Mouse (Mus musculus) neural tube, embryonic 11.5 days (tissue): ENCODE results near the gene Lingo3. TPM values are rescaled to one million over a fixed set of nuclear protein-coding genes. Genes with fewer than 3 reads are reported as not detected.

ENCODE experiments used
- ATAC-seq: fragments of 200-750 bp; cut with Nextera tagmentation; 2 replicates; pipeline ENCODE4 v1.8.0; 2017; ENCODE audit warnings: moderate number of reproducible peaks, mild to moderate bottlenecking, moderate TSS enrichment, moderate library complexity; ENCODE audit not compliant: insufficient read depth, low FRiP score, low TSS enrichment
- DNase-seq: peaks from one replicate; pipeline ENCODE4 v3.0.0-alpha.2; 2015; ENCODE audit warnings: low spot score
- H3K27ac ChIP-seq: fragments of 300-500 bp; sonication (generic); 2 replicates; pipeline ENCODE4 v1.5.1; 2014; ENCODE audit warnings: low read depth, mild to moderate bottlenecking, low read length
- H3K27me3 ChIP-seq: fragments of 300-500 bp; sonication (generic); 2 replicates; pipeline ENCODE4 v1.6.1; 2014; ENCODE audit warnings: mild to moderate bottlenecking, low read length, mixed read lengths; ENCODE audit not compliant: control insufficient read depth, insufficient read depth
- H3K36me3 ChIP-seq: fragments of 300-500 bp; sonication (generic); 2 replicates; pipeline ENCODE4 v1.6.1; 2014; ENCODE audit warnings: mild to moderate bottlenecking, low read length, moderate library complexity, mixed read lengths; ENCODE audit not compliant: control insufficient read depth, insufficient read depth
- H3K4me1 ChIP-seq: fragments of 300-500 bp; sonication (generic); 2 replicates; pipeline ENCODE4 v1.6.1; 2014; ENCODE audit warnings: low read length, mixed read lengths; ENCODE audit not compliant: control insufficient read depth, insufficient read depth
- H3K4me2 ChIP-seq: fragments of 300-500 bp; sonication (generic); 2 replicates; pipeline ENCODE4 v1.6.1; 2014; ENCODE audit warnings: low read depth, mild to moderate bottlenecking, moderate library complexity
- H3K4me3 ChIP-seq: fragments of 300-500 bp; sonication (generic); 2 replicates; pipeline ENCODE4 v1.5.1; 2014; ENCODE audit warnings: low read depth, low read length
- H3K9ac ChIP-seq: fragments of 300-500 bp; sonication (generic); 2 replicates; pipeline ENCODE4 v1.6.1; 2014; ENCODE audit warnings: mild to moderate bottlenecking, low read length
- H3K9me3 ChIP-seq: fragments of 300-500 bp; sonication (generic); 2 replicates; pipeline ENCODE4 v1.6.1; 2016; ENCODE audit warnings: low read length; ENCODE audit not compliant: control insufficient read depth
- WGBS: fragments of 180-500 bp; shearing (Covaris S2); extraction: QIAGEN DNeasy Blood & Tissue Kit; methylation state at CpG from one replicate; pipeline ENCODE4 v1.1.7; 2014; 5-methylcytosine and 5-hydroxymethylcytosine counted together
- polyA plus RNA-seq: library from polyadenylated mRNA; unstranded; fragments of >200 nt; fragmentation: Nextera tagmentation; extraction: Ambion mirVana; gene quantifications from 2 replicates; pipeline ENCODE4 v1.2.1, GENCODE M21; 2014

The Lingo3 gene
- polyA plus RNA-seq, 1 experiment from 2014 or later = 0.40 TPM

DNA sequence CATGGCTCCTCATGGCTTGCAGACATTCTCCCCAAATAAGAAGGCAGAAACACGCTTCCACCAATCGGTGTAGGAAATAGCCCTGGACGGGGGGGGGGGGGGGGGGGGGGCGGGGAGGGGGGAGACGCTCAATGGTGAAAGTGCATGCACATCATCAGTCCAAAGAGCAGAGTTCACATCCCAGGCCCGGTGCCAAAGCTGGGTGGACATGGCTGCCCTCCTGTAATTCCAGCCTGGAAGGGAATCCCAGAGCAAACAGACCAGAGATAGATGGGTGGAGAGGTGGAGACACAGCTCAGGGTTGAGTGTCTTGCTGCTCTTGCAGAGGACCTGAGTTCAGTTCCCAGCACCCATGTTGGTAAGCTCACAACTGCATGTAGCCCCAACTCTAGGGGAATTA lies 27.2 kb upstream of the Lingo3 start:
- 83% methylated on average over 2 of the region's 6 CpGs for WGBS
- Histone ChIP-seq H3K27ac (no peak overlapping the region), H3K4me1 (no peaks in the 10 kb centered on the region), H3K36me3 (no peaks in the 10 kb centered on the region), H3K4me2 (no peak overlapping the region), H3K9ac (no peak overlapping the region), H3K4me3 (no peak overlapping the region), H3K27me3 (no peaks in the 10 kb centered on the region), H3K9me3 (no peaks in the 10 kb centered on the region)
- ATAC-seq (no peak), DNase-seq (no peak)

DNA sequence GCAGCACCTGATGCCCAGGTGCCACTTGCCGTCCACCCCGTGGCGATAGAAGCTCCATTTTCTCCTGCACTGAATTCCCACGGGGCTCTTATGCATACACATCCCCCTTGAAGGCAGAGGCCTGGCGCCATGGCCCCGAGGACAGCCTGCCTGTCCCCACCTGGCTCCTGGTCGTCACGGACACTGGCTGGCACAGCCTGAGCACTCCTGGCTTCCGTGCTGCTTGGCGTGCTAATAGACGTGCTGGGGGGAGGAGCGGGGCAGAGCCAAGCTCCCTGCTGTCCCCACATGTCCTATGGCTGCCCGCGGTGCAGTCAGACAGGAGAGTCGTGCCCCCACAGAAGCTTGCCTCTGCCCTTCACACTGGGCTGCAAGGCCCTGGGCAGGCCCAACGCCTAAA lies 20.6 kb upstream of the Lingo3 start:
- H3K27me3 ChIP-seq = no peaks in the 10 kb centered on the region
- H3K9ac ChIP-seq = no peak overlapping the region
- WGBS = 92% methylated on average over 16 of the region's 16 CpGs
- H3K9me3 ChIP-seq = no peaks in the 10 kb centered on the region
- no peaks in the 10 kb centered on the region for H3K4me1 ChIP-seq
- H3K36me3 ChIP-seq = no peaks in the 10 kb centered on the region; the same call in 1 of the 2 replicates
- no peak for DNase-seq
- H3K4me2 ChIP-seq = no peak overlapping the region
- no peak overlapping the region for H3K4me3 ChIP-seq
- no peak overlapping the region for H3K27ac ChIP-seq
- ATAC-seq = no peak

DNA sequence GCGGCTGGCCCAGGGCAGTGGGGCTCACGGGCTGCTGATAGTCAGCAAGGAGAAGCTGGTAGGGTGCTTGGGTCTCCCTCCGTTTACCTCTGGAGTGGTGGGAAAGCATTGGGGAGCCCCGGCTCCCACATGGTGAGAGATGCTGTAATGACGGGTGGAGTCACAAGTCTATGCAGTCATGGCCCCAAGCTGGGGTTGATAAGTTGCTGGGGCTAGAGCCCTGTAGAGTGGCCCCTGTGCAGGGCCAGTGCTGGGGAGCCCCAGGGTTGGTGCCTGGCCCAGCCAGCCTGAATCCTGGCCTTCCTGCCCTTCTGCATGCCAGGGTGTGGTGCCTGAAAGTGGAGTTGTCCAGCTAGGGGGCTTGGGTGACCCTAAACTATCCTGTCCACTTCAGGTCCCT lies 18.5 kb upstream of the Lingo3 start:
- no peak for DNase-seq
- WGBS = 92% methylated on average over 5 of the region's 5 CpGs
- no peak overlapping the region for H3K27ac ChIP-seq
- no peaks in the 10 kb centered on the region for H3K9me3 ChIP-seq
- peaks cover 3% of the 10 kb centered on the region; the same call in 1 of the 2 replicates for H3K4me1 ChIP-seq
- no peak overlapping the region for H3K9ac ChIP-seq
- ATAC-seq = no peak
- no peak overlapping the region for H3K4me3 ChIP-seq
- H3K27me3 ChIP-seq = no peaks in the 10 kb centered on the region
- no peaks in the 10 kb centered on the region; the same call in none of the 2 replicates for H3K36me3 ChIP-seq
- no peak overlapping the region for H3K4me2 ChIP-seq

DNA sequence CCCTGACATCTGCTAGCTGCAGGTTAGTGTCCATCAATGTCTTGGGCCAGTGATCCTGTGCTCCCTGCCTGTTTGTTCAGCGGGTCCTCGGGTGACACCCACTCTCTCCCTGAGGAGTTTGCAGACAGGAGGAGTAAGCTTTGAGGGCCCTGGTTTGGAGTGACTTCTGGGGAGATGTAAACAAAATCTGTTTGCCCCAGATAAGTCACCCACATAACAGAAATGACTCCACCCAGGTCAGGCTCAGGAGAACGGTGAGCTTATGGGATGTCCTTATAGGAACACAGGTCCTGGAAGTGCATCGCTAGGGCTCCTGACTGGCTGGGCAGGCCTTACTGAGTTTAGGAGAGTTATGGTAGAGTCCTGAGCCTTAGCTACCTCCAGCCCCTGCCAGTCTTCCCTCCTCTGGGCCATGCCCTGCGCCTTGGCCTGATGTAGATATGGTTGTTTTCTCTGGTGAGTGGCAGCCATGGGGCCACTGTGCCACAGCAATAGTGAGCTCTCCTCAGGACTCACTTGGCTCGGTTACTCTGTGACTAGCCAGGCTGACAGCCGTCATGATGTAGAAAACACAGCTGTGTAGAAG lies 14.6 kb upstream of the Lingo3 start:
- no peak overlapping the region for H3K4me3 ChIP-seq
- no peak for DNase-seq
- no peaks in the 10 kb centered on the region for H3K9me3 ChIP-seq
- H3K36me3 ChIP-seq = no peaks in the 10 kb centered on the region; the same call in none of the 2 replicates
- peak overlapping the region; percentile 19; the same call in 1 of the 2 replicates for H3K4me2 ChIP-seq
- peak overlapping the region; percentile 39; the same call in 1 of the 2 replicates for H3K27ac ChIP-seq
- no peak for ATAC-seq
- 85% methylated on average over 7 of the region's 7 CpGs for WGBS
- no peak overlapping the region; the same call in 1 of the 2 replicates for H3K9ac ChIP-seq
- H3K27me3 ChIP-seq = no peaks in the 10 kb centered on the region
- peaks cover 17% of the 10 kb centered on the region for H3K4me1 ChIP-seq

DNA sequence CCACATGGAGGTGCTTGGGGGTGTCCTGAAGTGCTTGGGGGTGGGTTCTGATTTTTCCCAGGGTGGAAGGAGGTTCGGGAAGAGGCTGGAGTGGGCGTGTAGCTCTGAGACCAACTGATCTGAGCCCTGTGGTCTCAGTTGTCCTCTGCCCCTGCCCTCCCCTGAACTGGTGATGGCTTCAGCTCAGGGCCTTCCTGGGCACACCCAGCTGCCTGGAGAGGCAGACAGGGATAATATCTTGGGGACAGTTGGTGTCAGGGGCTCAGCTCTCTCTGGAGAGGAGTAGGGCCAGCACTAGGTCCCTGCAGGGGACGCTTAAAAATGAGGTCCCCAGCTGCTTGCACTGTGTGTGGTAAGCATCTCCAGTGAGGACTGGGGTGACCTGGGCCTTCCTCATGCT lies 14.0 kb upstream of the Lingo3 start:
- Histone ChIP-seq H3K4me2 (peak overlapping the region; percentile 19; the same call in 1 of the 2 replicates), H3K27ac (peak overlapping the region; percentile 39; the same call in 1 of the 2 replicates), H3K27me3 (no peaks in the 10 kb centered on the region), H3K36me3 (peaks cover 3% of the 10 kb centered on the region), H3K9ac (peak overlapping the region; percentile 42), H3K4me3 (no peak overlapping the region), H3K4me1 (peaks cover 17% of the 10 kb centered on the region), H3K9me3 (no peaks in the 10 kb centered on the region)
- 68% methylated on average over 3 of the region's 3 CpGs for WGBS
- ATAC-seq = no peak
- no peak for DNase-seq

DNA sequence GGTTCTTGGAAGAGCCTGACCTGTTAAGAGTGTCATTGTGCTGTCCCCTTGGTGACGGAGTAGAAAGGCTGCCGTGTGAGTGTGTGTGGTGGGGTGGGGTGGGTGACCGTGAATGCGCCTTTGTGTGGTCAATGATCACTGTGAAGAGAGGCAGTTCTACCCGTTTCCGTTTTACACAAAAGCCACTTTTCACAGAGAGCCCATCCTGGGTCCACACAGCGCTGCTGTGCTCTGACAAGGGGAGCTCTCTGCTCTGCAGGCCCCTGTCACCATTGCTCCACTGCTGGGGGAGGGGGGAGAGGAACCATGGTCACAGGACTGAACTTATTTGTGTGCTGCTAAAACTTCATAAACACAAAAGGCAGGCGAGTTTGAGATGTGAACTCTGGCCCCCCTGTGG lies 13.5 kb upstream of the Lingo3 start:
- Histone ChIP-seq H3K9ac (peak overlapping the region; percentile 42; the same call in 1 of the 2 replicates), H3K4me3 (no peak overlapping the region)
- ATAC-seq = no peak

DNA sequence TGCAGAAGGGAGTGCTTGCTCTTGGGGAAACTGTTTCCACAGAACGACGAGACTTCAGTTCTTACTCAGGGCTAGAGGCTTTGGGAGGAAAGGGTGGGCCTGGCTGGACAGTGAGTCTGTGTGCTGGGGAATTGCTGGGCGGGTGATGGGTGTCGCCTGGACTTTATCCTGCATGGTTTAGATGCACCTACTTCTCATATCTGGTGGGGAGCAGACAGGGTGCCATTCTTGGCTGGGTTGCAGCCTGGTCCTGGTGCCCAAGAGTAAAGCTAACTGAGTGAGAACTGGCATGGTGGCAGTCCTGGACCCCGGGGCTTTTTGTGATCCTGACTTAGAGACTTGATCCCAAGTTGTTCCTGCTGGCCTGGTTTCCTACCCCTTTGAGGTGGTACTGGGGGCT lies 13.1 kb upstream of the Lingo3 start:
- H3K4me3 ChIP-seq = no peak overlapping the region

More for the DNA sequence above, 13.5 kb upstream of the Lingo3 start:
- Histone ChIP-seq H3K9me3 (no peaks in the 10 kb centered on the region), H3K36me3 (peaks cover 5% of the 10 kb centered on the region), H3K4me2 (peak overlapping the region; percentile 19; the same call in 1 of the 2 replicates), H3K4me1 (peaks cover 17% of the 10 kb centered on the region), H3K27me3 (no peaks in the 10 kb centered on the region), H3K27ac (peak overlapping the region; percentile 39; the same call in 1 of the 2 replicates)
- no peak for DNase-seq
- WGBS = 43% methylated on average over 8 of the region's 8 CpGs

DNA sequence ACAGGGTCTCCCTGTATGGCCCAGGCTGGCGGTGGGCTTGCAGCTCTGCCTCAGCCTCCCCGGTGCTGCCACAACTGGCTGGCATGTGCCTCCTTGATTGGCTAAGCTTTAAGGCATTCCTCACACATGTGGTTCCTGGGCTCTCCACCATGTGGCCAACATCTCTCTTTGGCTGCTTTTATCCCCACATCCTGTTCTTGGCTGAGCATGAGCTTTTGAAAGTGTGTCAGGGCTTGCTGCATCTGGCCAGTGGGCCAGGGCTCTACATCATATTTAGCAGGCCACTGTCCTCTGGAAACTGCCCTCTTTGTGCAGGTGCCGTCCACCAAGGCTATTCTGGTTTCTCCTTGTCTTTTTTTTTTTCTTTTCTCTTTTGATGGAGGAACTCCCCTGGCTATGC lies 12.4 kb upstream of the Lingo3 start:
- H3K9ac ChIP-seq = no peak overlapping the region

More for the DNA sequence above, 13.1 kb upstream of the Lingo3 start:
- ATAC-seq (no peak), DNase-seq (no peak)
- Histone ChIP-seq H3K9me3 (no peaks in the 10 kb centered on the region), H3K4me1 (peaks cover 17% of the 10 kb centered on the region), H3K27me3 (no peaks in the 10 kb centered on the region), H3K36me3 (peaks cover 6% of the 10 kb centered on the region), H3K4me2 (peak overlapping the region; percentile 16; the same call in 1 of the 2 replicates), H3K9ac (0 out of 2 replicates have a peak overlapping the region, but pooled peaks have one; percentile 42), H3K27ac (0 out of 2 replicates have a peak overlapping the region, but pooled peaks have one; percentile 39)
- WGBS = 82% methylated on average over 5 of the region's 5 CpGs

DNA sequence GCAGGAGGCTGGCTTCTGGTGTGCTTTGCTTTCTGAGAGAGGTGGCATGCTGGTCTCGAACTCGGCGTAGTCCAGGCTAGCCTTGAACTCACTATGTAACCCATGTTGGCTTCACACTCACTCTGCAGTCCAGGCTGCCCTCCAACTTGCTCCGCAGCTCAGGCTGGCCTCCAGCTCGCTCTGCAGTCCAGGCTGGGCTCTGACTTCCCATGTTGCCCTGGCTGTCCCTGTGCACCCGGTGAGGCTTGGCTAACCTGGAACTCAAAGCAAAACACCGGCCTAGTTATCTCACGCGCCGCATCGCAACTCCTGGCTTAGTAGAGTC lies 11.9 kb upstream of the Lingo3 start:
- no peak overlapping the region for H3K27ac ChIP-seq
- peak overlapping the region; percentile 90 for H3K4me3 ChIP-seq
- H3K9ac ChIP-seq = peak overlapping the region; percentile 73
- no peaks in the 10 kb centered on the region for H3K27me3 ChIP-seq
- DNase-seq (no peak), ATAC-seq (no peak)
- H3K9me3 ChIP-seq = no peaks in the 10 kb centered on the region
- peaks cover 17% of the 10 kb centered on the region for H3K4me1 ChIP-seq
- H3K4me2 ChIP-seq = peak overlapping the region; percentile 96
- peaks cover 6% of the 10 kb centered on the region for H3K36me3 ChIP-seq
- 24% methylated on average over 11 of the region's 11 CpGs for WGBS

More for the DNA sequence above, 12.4 kb upstream of the Lingo3 start:
- DNase-seq = no peak
- Histone ChIP-seq H3K4me1 (peaks cover 17% of the 10 kb centered on the region), H3K27ac (no peak overlapping the region), H3K4me2 (peak overlapping the region; percentile 96), H3K4me3 (peak overlapping the region; percentile 90; the same call in 1 of the 2 replicates), H3K36me3 (peaks cover 6% of the 10 kb centered on the region), H3K27me3 (no peaks in the 10 kb centered on the region), H3K9me3 (no peaks in the 10 kb centered on the region)
- 66% methylated on average over 3 of the region's 3 CpGs for WGBS
- ATAC-seq = no peak
